Mouse (Mus musculus) left cerebral cortex, postnatal 4 days (tissue): ENCODE measurements around the gene Rasa2. TPM values are rescaled to one million over a fixed set of nuclear protein-coding genes. Genes with fewer than 3 reads are reported as not detected.

Experiments used
- total RNA-seq, 2 experiments: library from RNA; stranded (reverse); gene quantifications; 2 replicates each; pipeline ENCODE4 v1.2.3; 2021

The Rasa2 gene
- total RNA-seq, 2 experiments from 2014 or later: 28.8 to 30.4 TPM

Other genes starting within 250 kb of the Rasa2 start
- gene Rnf7, start 152.9 kb downstream of the Rasa2 start, total RNA-seq: 10 to 100 TPM; 51.5 to 53.2 TPM
- under 1 TPM in 1 of 2 experiments, not detected in 1; 0.18 TPM for gene Gm28729, start 106.4 kb downstream of the Rasa2 start, total RNA-seq
- 10 to 100 TPM; 65.6 to 66.3 TPM for gene Zbtb38, start 121.2 kb upstream of the Rasa2 start, total RNA-seq